Mouse (Mus musculus) E14TG2a.4 (cell line): ENCODE data around the gene Eif2ak3.
"Not testable (repeated sequence)": the region's sequence is repeated elsewhere in the genome, so short reads cannot be mapped to it uniquely, and the experiment has no call there.

Experiments
- H3K27me3 ChIP-seq: 2 replicates; pipeline ENCODE4 v1.6.1; 2014; ENCODE audit warnings: low read length, control low read depth; ENCODE audit not compliant: insufficient read depth
- H3K36me3 ChIP-seq: 2 replicates; pipeline ENCODE4 v1.6.1; 2014; ENCODE audit warnings: low read length, control low read depth; ENCODE audit not compliant: insufficient read depth
- H3K4me1 ChIP-seq: replicated peaks from 2 replicates; pipeline ENCODE4 v1.6.1; 2014; ENCODE audit warnings: low read depth, low read length, control low read depth
- H3K4me3 ChIP-seq: replicated peaks from 2 replicates; pipeline ENCODE4 v1.5.1; 2014; ENCODE audit warnings: mild to moderate bottlenecking, low read length
- H3K9me3 ChIP-seq: 2 replicates; pipeline ENCODE4 v1.6.1; 2014; ENCODE audit warnings: low read length, control low read depth
- CTCF ChIP-seq: conservative IDR thresholded peaks from 2 replicates; pipeline ENCODE4 v1.5.1; 2014; ENCODE audit warnings: low read length
- NANOG ChIP-seq: IDR thresholded peaks from 2 replicates; pipeline ENCODE4 v1.6.1; 2014; ENCODE audit warnings: borderline replicate concordance, low read length, mixed read lengths
- POU5F1 ChIP-seq: IDR thresholded peaks from 2 replicates; pipeline ENCODE4 v1.6.1; 2014; ENCODE audit warnings: low read length, borderline replicate concordance

Eif2ak3 gene

DNA sequence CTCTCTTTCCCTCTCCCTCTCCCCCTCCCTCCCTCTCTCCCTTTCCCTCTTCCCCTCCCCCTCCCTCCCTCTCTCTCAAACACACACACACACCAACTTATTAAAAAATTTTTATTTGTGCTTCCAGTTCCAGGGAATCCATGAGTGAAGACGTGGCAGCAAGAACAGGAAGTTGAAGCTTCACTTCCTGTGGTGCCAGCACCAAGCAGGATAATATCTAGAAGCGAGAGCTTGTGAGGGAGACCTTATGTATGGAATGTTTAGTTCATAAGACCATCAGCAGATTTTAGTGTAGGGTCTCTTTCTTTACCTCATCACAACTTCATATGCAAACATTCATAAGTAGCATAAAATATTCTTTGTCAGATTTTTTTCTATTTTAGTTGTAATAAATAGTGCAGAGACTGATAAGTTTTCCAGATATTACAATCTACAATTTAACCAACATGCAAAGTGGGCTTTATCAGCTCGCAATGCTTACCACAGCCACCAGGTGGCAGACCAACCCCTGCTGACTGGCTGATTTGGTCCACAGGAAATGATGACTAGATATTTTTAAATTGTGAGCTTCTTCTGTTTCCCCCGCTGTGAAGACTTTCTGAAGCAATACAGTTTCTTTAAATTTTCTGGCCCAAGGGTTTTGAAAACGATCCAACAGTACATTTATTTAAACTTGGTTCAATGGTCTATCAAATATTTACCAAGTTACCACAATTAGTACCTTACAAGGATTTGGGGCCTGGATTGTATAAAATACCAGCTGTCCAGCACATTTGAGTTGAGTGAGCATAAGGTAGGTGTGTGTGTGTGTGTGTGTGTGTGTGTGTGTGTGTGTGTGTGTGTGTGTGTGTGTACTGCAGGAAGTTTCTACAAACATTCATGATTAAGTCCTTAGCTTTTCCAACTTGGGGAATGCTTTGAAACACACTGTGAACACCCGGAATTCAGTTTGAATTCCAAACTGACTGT is 32.5 kb upstream of the Eif2ak3 start:
- TF ChIP-seq CTCF (peak; percentile 90), POU5F1 (no peak)
- Histone ChIP-seq H3K4me1 (peaks cover 22% of the 10 kb centered on the region), H3K4me3 (no peak overlapping the region), H3K36me3 (no peaks in the 10 kb centered on the region), H3K27me3 (no peaks in the 10 kb centered on the region), H3K9me3 (no peaks in the 10 kb centered on the region)

- H3K27me3 ChIP-seq = no peaks in the 10 kb centered on the region
- TF ChIP-seq NANOG = no peak
- TF ChIP-seq CTCF = no peak
- TF ChIP-seq POU5F1 = no peak
- H3K4me3 ChIP-seq = no peak overlapping the region
- no peaks in the 10 kb centered on the region for H3K9me3 ChIP-seq
- H3K4me1 ChIP-seq = peaks cover 17% of the 10 kb centered on the region
- no peaks in the 10 kb centered on the region for H3K36me3 ChIP-seq
Measured at GRCm38 (mm10) chr6:70812526-70812895, 31.8 kb upstream of the Eif2ak3 start.

- Histone ChIP-seq H3K36me3 (no peaks in the 10 kb centered on the region), H3K27me3 (no peaks in the 10 kb centered on the region), H3K9me3 (no peaks in the 10 kb centered on the region), H3K4me1 (peaks cover 11% of the 10 kb centered on the region), H3K4me3 (no peak overlapping the region; the same call in 1 of the 2 replicates)
- TF ChIP-seq NANOG (no peak), POU5F1 (no peak), CTCF (no peak)
Measured at GRCm38 (mm10) chr6:70813921-70814628, 30.2 kb upstream of the Eif2ak3 start.

- Histone ChIP-seq H3K9me3 (no peaks in the 10 kb centered on the region), H3K4me1 (peaks cover 11% of the 10 kb centered on the region), H3K36me3 (no peaks in the 10 kb centered on the region), H3K4me3 (no peak overlapping the region), H3K27me3 (no peaks in the 10 kb centered on the region)
- TF ChIP-seq NANOG (no peak), CTCF (no peak), POU5F1 (no peak)
Measured at GRCm38 (mm10) chr6:70814629-70814950, 29.7 kb upstream of the Eif2ak3 start.

DNA sequence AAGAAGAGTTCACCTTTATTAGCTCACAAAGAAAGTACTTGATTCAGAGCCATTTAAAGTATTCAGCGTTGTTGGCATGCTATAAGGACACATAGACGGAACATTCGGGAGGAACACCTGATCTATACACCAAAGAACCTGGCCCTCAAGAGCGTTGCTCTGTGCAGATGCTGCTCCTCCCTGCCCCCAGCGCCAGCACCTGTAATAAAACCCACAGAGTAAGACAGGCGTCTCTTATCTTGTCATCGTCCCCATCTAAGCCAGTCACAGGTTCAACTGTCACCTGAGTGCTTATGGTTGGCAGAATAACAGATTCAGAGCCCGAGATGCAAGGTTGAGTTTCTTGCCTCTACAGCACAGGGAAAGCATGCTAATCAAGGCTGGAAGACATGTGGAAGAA is 28.8 kb upstream of the Eif2ak3 start:
- Histone ChIP-seq H3K27me3 (no peaks in the 10 kb centered on the region), H3K4me3 (no peak overlapping the region), H3K36me3 (no peaks in the 10 kb centered on the region), H3K4me1 (peaks cover 11% of the 10 kb centered on the region), H3K9me3 (no peaks in the 10 kb centered on the region)
- TF ChIP-seq CTCF (no peak), NANOG (no peak), POU5F1 (no peak)

DNA sequence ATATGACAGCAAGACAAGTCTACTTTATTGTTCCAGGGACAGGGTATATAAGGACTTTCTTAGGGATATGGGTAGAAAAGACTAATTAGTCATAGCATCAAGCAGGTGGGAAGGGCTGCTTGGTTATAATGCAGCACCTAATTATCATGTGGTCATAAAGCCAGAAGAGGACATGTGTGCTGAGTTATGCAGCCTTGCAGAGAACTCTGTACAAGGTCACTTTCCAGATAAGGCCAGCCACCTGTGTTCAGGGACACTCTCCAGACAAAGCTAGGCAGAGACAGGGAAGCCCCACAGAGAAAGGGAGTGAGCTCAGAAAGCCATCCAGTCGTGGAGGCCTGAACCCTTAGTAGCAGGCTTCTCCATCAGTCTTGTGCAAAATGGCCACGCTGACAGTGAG is 22.7 kb upstream of the Eif2ak3 start:
- TF ChIP-seq POU5F1 (no peak), NANOG (no peak), CTCF (no peak)
- H3K4me1 ChIP-seq = peaks cover 20% of the 10 kb centered on the region
- no peaks in the 10 kb centered on the region for H3K9me3 ChIP-seq
- no peaks in the 10 kb centered on the region for H3K27me3 ChIP-seq
- no peaks in the 10 kb centered on the region for H3K36me3 ChIP-seq
- no peak overlapping the region for H3K4me3 ChIP-seq

DNA sequence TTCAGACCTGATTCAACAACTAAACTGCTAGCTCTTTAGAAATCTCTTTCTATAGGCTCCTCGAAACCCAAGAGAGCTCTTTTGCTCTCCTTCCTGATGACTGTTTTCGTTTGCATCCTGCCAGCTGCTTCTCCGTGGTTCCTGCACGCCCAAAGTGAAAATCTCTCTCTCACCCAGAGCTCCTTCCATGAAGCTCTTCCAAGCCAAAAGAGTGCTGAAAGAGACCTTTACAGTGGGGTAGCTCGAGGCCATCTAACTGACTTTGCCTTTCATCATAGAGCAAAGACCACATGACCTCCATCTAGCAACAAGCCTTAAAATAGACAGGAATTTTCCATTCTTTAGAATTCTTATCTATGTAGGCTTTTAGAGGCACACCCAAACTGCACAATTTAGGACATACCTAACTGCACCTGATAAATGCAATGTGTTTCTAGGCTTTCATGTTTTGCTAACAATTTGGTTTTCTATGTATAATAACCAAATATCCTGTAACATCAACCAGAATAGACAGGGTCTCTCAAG is 21.9 kb upstream of the Eif2ak3 start:
- H3K27me3 ChIP-seq = no peaks in the 10 kb centered on the region
- no peak for TF ChIP-seq POU5F1
- no peak for TF ChIP-seq NANOG
- no peak for TF ChIP-seq CTCF
- H3K4me1 ChIP-seq = peaks cover 20% of the 10 kb centered on the region
- H3K36me3 ChIP-seq = no peaks in the 10 kb centered on the region
- H3K9me3 ChIP-seq = no peaks in the 10 kb centered on the region
- H3K4me3 ChIP-seq = no peak overlapping the region

GRCm38 (mm10) chr6:70823277-70823676 is 21.0 kb upstream of the Eif2ak3 start:
- H3K27me3 ChIP-seq, H3K4me3 ChIP-seq: not testable (repeated sequence)

More at GRCm38 (mm10) chr6:70823277-70823676, 21.0 kb upstream of the Eif2ak3 start:
- peaks cover 20% of the 10 kb centered on the region for H3K4me1 ChIP-seq
- not testable (repeated sequence) for H3K36me3 ChIP-seq, H3K9me3 ChIP-seq
